Mouse (Mus musculus) liver, embryonic 15.5 days (tissue): ENCODE measurements around the gene Kif14. TPM values are rescaled to one million over a fixed set of nuclear protein-coding genes. Genes with fewer than 3 reads are reported as not detected.

Experiments
- ATAC-seq: fragments of 200-750 bp; cut with Nextera tagmentation; 2 replicates; pipeline ENCODE4 v1.8.0; 2017; ENCODE audit warnings: moderate number of reproducible peaks, mild to moderate bottlenecking, moderate library complexity; ENCODE audit not compliant: insufficient read depth
- H3K27ac ChIP-seq: fragments of 300-500 bp; sonication (generic); replicated peaks from 2 replicates; pipeline ENCODE4 v1.5.1; 2015; ENCODE audit warnings: mild to moderate bottlenecking, inconsistent platforms
- H3K27me3 ChIP-seq: fragments of 300-500 bp; sonication (generic); 2 replicates; pipeline ENCODE4 v1.6.1; 2015; ENCODE audit warnings: mild to moderate bottlenecking, inconsistent platforms
- H3K36me3 ChIP-seq: fragments of 300-500 bp; sonication (generic); replicated peaks from 2 replicates; pipeline ENCODE4 v1.6.1; 2015; ENCODE audit warnings: moderate library complexity, mild to moderate bottlenecking, inconsistent platforms
- H3K4me1 ChIP-seq: fragments of 300-500 bp; sonication (generic); replicated peaks from 2 replicates; pipeline ENCODE4 v1.6.1; 2015; ENCODE audit warnings: inconsistent platforms
- H3K4me2 ChIP-seq: fragments of 300-500 bp; sonication (generic); 2 replicates; pipeline ENCODE4 v1.6.1; 2015; ENCODE audit warnings: moderate library complexity, mild to moderate bottlenecking, inconsistent platforms
- H3K4me3 ChIP-seq: fragments of 300-500 bp; sonication (generic); replicated peaks from 2 replicates; pipeline ENCODE4 v1.5.1; 2015; ENCODE audit warnings: mild to moderate bottlenecking, inconsistent platforms
- H3K9ac ChIP-seq: fragments of 300-500 bp; sonication (generic); 2 replicates; pipeline ENCODE4 v1.6.1; 2015; ENCODE audit warnings: moderate library complexity, mild to moderate bottlenecking, inconsistent platforms
- H3K9me3 ChIP-seq: fragments of 300-500 bp; sonication (generic); replicated peaks from 2 replicates; pipeline ENCODE4 v1.6.1; 2016; ENCODE audit warnings: inconsistent platforms
- WGBS: fragments of 180-500 bp; shearing (Covaris S2); methylation state at CpG from one replicate; pipeline ENCODE4 v1.1.7; 2015; ENCODE audit warnings: mixed read lengths; ENCODE audit not compliant: insufficient replicate concordance; 5-methylcytosine and 5-hydroxymethylcytosine counted together
- polyA plus RNA-seq: library from polyadenylated mRNA; unstranded; fragments of >200 nt; fragmentation: Nextera tagmentation; extraction: Ambion mirVana; gene quantifications from 2 replicates; pipeline ENCODE4 v1.2.1, GENCODE M21; 2015

The Kif14 gene
- polyA plus RNA-seq, 1 experiment from 2014 or later, result 6.4 TPM

DNA sequence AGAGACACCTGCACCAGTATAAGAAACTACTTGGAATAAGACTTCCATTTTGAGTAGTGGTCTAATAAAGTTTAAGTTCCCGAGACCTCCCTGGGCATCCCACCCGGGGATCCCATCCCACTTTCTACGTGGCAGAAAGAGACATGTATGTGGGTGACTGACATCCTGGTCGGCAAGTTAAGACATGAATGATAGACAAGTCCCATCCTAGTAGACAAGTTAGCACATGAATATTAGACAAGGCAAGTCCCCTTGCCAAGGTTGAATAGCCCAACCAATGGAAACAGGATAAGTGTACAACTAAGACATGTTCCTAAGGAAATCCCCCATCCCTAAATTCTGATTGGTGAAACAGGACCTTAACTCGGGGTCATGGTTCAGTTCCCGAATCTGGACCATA lies 16.6 kb upstream of the Kif14 start:
- peaks cover 18% of the 10 kb centered on the region for H3K27me3 ChIP-seq
- H3K36me3 ChIP-seq, result no peaks in the 10 kb centered on the region
- no peak overlapping the region for H3K9ac ChIP-seq
- no peak for ATAC-seq
- H3K9me3 ChIP-seq, result no peaks in the 10 kb centered on the region
- no peak overlapping the region for H3K4me2 ChIP-seq
- 77% methylated on average over 6 of the region's 6 CpGs for WGBS
- peaks cover 19% of the 10 kb centered on the region for H3K4me1 ChIP-seq
- H3K27ac ChIP-seq, result no peak overlapping the region
- H3K4me3 ChIP-seq, result no peak overlapping the region

DNA sequence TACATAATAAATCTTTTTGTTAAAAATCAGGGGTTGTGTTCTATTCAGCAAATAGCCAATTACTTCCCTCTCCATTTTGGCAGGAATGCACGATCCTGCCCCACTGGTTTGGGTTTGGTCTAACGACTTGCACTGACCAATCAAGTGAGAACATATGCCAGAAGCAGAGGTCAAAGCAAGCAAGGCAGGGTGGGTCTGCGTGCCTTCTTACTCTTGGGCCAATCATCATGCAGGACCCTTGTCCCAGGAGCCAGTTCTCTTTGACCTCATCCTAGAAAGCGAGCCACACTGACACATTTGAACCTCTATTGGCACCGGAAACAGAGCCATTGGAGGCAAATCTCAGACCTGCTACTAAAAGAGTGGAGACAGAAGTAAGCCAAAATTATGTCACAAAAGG lies 15.9 kb upstream of the Kif14 start:
- no peak overlapping the region for H3K4me3 ChIP-seq
- H3K9me3 ChIP-seq, result no peaks in the 10 kb centered on the region
- H3K9ac ChIP-seq, result no peak overlapping the region
- no peak overlapping the region for H3K4me2 ChIP-seq
- no peaks in the 10 kb centered on the region for H3K36me3 ChIP-seq
- no peak for ATAC-seq
- H3K4me1 ChIP-seq, result peaks cover 13% of the 10 kb centered on the region
- H3K27ac ChIP-seq, result no peak overlapping the region
- 75% methylated on average over 5 of the region's 5 CpGs for WGBS
- H3K27me3 ChIP-seq, result peaks cover 22% of the 10 kb centered on the region

DNA sequence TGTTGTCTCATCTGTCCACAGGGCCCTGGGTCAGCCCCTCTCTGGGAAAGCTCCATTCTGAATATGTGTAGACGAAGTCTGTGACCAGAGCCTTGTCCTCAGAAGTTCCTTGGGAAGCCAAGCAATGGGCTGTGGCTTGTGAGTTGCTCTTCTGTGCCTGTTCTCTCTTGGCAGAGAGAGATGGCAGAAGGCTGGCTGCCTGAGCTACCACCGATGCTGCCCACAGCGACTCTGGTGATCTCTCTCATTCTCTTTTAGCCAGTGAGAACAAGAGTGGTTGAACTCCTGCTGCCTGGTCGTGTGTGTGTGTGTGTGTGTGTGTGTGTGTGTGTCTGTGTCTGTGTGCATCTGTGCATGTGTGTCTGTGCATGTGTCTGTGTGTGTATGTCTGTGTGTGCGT lies 13.7 kb upstream of the Kif14 start:
- Histone ChIP-seq H3K27me3 (peaks cover 36% of the 10 kb centered on the region), H3K36me3 (no peaks in the 10 kb centered on the region), H3K4me1 (no peaks in the 10 kb centered on the region), H3K9ac (no peak overlapping the region), H3K9me3 (no peaks in the 10 kb centered on the region), H3K27ac (no peak overlapping the region), H3K4me2 (no peak overlapping the region), H3K4me3 (no peak overlapping the region)
- ATAC-seq, result no peak
- 70% methylated on average over 5 of the region's 5 CpGs for WGBS

DNA sequence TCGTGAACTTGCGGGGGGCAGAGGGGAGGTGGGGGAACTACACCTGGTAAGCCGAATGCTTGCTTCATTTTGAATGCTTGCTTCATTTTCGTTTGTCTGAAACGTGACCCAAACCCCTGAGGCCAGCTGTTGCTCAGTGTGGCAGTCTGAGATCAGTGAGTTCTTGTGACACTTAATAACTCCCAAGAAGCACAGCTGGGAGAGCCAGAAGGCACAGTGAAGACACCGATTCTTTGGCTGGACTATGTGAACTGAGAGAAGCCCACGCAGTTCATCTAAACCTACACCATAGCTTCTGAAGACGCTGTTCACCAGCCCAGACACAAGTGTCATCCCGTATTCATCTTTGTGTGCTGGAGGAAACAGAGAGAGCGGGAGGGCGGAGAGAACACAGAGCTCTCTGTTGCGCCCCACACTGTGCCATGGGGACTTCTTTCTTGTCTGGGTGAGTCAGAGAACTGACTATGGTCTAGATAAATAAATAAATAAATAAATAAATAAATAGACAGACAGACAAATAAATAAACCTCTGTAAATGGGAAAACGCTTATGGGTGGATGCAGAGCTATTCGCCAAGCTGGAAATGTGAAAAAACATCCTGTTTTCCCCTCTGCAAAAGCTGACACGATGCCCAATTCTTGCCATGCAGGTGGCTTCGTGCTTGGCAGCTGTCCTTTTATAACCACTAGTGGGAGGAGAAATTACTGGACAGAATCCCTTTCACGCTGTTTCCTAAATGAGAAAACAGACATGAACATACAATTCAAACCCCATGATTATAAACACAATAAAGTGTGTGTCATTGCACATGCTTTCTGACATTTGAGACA lies 10.2 kb upstream of the Kif14 start:
- H3K4me1 ChIP-seq, result 0 out of 2 replicates have a peak, but pooled peaks cover 4% of the 10 kb centered on the region
- H3K4me3 ChIP-seq, result no peak overlapping the region
- H3K4me2 ChIP-seq, result no peak overlapping the region
- WGBS, result 72% methylated on average over 17 of the region's 17 CpGs
- H3K9ac ChIP-seq, result no peak overlapping the region
- H3K27me3 ChIP-seq, result peaks cover 36% of the 10 kb centered on the region
- ATAC-seq, result no peak
- no peaks in the 10 kb centered on the region for H3K36me3 ChIP-seq
- H3K9me3 ChIP-seq, result no peaks in the 10 kb centered on the region
- no peak overlapping the region for H3K27ac ChIP-seq

DNA sequence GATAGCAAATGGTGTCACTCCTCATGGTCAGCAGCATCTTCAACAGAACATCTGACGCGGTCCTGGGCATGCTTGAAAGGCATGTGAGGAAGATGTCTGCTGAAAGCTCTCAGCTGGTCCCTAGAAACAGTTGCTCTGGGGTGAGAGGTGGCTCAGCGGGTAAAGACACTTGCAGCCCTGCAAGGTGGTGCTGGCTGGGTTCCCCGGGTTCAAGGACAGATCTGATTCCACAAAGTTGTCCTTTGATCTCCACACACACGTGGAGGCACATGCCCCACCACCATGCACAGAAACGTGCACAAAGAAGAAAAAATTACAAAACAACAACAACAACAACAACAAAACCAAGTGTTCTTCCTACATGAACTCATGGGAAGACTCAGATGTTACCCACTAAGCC lies 9.4 kb upstream of the Kif14 start:
- no peak for ATAC-seq
- H3K36me3 ChIP-seq, result no peaks in the 10 kb centered on the region
- H3K9ac ChIP-seq, result 0 out of 2 replicates have a peak overlapping the region, but pooled peaks have one; percentile 0
- H3K4me1 ChIP-seq, result 0 out of 2 replicates have a peak, but pooled peaks cover 4% of the 10 kb centered on the region
- peaks cover 36% of the 10 kb centered on the region for H3K27me3 ChIP-seq
- WGBS, result 73% methylated on average over 6 of the region's 6 CpGs
- H3K9me3 ChIP-seq, result no peaks in the 10 kb centered on the region
- no peak overlapping the region for H3K4me3 ChIP-seq
- no peak overlapping the region for H3K4me2 ChIP-seq
- no peak overlapping the region for H3K27ac ChIP-seq

DNA sequence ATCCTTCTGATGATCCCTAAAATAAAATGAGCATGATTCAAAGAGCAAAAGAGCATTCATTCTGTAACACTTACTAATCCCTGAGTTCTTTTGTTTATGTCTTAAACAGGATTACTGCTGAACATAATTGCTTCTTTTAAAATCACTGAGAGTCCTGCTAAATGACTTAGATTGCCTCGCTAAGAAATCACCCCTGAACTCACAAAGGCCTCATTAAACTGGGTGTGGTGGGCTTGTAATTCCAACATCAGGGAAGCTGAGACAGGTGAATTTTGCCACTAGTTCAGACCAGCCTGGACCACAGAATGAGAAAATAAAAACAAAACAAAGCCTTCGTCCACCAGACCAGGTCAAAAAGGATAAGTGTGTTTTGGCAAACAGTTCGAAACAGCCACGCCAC lies 8.7 kb upstream of the Kif14 start:
- Histone ChIP-seq H3K36me3 (no peaks in the 10 kb centered on the region), H3K9ac (no peak overlapping the region), H3K4me1 (0 out of 2 replicates have a peak, but pooled peaks cover 4% of the 10 kb centered on the region), H3K27ac (no peak overlapping the region), H3K9me3 (no peaks in the 10 kb centered on the region), H3K4me3 (no peak overlapping the region), H3K27me3 (peaks cover 36% of the 10 kb centered on the region), H3K4me2 (no peak overlapping the region)
- 55% methylated on average over 4 of the region's 4 CpGs for whole genome bisulfite sequencing
- ATAC-seq, result no peak

DNA sequence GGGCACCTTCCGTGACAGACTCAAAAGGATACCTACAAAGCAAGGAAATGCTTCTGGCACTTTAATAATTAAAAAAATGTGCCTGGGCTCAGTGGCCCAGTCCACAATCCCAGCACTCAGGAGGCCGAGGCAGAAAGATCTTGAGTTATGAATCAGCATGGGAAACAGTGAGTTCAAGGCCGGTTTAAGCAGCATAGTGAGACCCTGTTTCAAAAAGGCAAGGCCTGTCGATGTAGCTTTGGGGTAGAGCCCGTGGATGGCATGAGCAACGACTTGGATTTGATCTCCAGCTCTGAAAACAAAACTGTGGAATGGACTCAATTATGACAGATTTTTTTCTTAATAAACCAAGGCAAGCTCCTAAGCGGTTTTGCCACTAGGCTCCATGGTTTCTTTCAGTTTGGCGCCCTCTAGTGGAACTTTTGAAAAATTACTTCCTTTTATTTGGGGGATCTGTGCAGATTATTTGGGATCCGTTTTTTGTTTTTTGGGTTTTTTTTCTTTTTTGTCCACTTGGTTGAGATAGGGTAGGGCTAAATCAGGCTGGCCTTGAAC lies 7.4 kb upstream of the Kif14 start:
- H3K27me3 ChIP-seq, result peaks cover 26% of the 10 kb centered on the region
- no peaks in the 10 kb centered on the region for H3K36me3 ChIP-seq
- 0 out of 2 replicates have a peak, but pooled peaks cover 4% of the 10 kb centered on the region for H3K4me1 ChIP-seq
- H3K9me3 ChIP-seq, result no peaks in the 10 kb centered on the region
- 24% methylated on average over 9 of the region's 9 CpGs for WGBS
- H3K9ac ChIP-seq, result no peak overlapping the region
- no peak overlapping the region for H3K4me3 ChIP-seq
- H3K27ac ChIP-seq, result no peak overlapping the region
- no peak for ATAC-seq
- no peak overlapping the region for H3K4me2 ChIP-seq

DNA sequence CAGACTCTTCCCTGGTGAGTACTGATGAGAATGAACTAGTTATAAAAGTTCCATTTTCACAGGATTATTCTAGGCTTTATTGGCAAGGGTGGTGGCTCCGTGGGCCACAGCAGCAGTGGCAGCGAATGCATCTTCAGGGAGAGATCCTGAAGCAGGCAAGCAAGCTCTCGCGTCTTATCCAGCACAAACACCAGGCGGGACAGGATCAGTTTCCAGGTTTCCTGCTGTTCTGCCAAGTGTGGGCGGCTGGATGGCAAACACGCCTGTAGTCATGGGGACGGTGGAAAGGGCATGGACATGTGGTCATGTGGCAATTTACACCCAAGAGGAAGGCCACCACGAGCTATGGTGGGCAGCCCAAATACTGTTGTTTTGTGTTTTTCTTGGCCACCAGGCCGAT lies 3.7 kb upstream of the Kif14 start:
- no peak for ATAC-seq
- H3K9ac ChIP-seq, result no peak overlapping the region
- no peaks in the 10 kb centered on the region for H3K9me3 ChIP-seq
- H3K36me3 ChIP-seq, result peaks cover 4% of the 10 kb centered on the region
- H3K4me1 ChIP-seq, result peaks cover 19% of the 10 kb centered on the region
- no peaks in the 10 kb centered on the region; the same call in 1 of the 2 replicates for H3K27me3 ChIP-seq
- H3K27ac ChIP-seq, result no peak overlapping the region
- 53% methylated on average over 10 of the region's 10 CpGs for WGBS
- H3K4me2 ChIP-seq, result no peak overlapping the region
- H3K4me3 ChIP-seq, result no peak overlapping the region

DNA sequence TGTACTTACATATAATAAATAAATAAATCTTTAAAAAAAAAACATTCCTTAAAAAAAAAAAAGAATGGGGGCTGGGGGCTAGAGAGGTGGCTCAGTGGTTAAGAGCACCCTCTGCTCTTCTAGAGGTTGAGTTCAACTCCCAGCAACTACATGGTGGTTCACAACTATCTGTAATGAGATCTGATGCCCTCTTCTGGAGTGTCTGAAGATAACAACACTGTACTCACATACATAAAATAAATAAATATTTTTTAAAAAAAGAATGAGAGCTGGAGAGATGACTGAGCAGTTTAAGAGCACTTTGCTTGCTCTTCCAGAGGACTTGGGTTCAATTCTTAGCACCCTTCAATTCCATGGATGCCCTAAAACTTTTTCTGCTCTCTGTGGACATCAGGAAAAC lies 975 bp upstream of the Kif14 start:
- Histone ChIP-seq H3K4me3 (no peak overlapping the region), H3K27ac (no peak overlapping the region), H3K4me2 (peak overlapping the region; percentile 95; the same call in 1 of the 2 replicates), H3K36me3 (peaks cover 31% of the 10 kb centered on the region), H3K27me3 (no peaks in the 10 kb centered on the region; the same call in 1 of the 2 replicates), H3K9ac (no peak overlapping the region), H3K9me3 (no peaks in the 10 kb centered on the region), H3K4me1 (peaks cover 42% of the 10 kb centered on the region)
- no peak for ATAC-seq

DNA sequence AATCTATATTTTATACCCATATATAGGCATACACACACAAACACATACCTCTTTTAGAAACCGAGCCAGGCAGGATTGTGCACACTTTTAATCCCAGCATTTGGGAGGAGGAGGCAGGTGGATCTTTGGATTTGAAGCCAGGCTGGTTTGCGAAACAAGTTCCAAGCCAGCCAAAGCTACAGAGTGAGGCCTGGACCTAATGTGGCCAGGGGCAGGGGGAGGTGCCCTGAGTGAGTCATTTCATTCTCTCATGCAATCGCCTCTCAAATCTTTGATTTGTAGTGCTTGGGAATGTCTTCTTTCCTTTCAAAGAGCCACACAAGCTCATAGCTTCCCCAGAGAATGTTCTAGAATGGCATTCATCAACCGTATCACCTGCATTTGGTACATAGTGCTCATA lies 3.3 kb downstream of the Kif14 start:
- H3K9ac ChIP-seq, result no peak overlapping the region
- no peaks in the 10 kb centered on the region for H3K9me3 ChIP-seq
- H3K4me1 ChIP-seq, result peaks cover 47% of the 10 kb centered on the region
- WGBS, result 85% methylated on average over 4 of the region's 4 CpGs
- no peak overlapping the region for H3K27ac ChIP-seq
- no peaks in the 10 kb centered on the region for H3K27me3 ChIP-seq
- H3K4me2 ChIP-seq, result peak overlapping the region; percentile 95
- H3K36me3 ChIP-seq, result peaks cover 72% of the 10 kb centered on the region
- no peak for ATAC-seq
- peak overlapping the region; percentile 10 for H3K4me3 ChIP-seq

DNA sequence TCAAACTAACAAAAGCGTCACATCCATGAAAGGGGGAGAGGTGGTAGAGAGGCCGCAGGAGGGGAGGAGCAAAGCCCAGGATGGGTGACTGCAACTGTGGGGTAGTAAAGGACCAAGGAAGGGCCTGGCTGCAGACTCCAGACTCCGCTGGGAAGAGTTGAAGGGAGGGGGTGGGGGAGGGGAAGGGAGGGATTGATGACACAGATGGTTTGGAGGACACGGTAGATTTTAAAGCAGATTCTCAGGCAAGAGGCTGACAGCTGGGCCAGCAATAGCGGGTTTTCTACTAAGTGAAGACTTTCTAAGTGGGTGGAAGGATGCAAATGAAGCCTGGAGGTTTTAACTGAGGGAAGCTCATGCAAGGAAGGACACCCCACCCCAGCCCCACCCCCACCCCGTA lies 4.3 kb downstream of the Kif14 start:
- WGBS, result 66% methylated on average over 6 of the region's 6 CpGs
- H3K36me3 ChIP-seq, result peaks cover 82% of the 10 kb centered on the region
- no peak overlapping the region for H3K27ac ChIP-seq
- H3K4me3 ChIP-seq, result no peak overlapping the region; the same call in 1 of the 2 replicates
- no peak for ATAC-seq
- no peaks in the 10 kb centered on the region for H3K27me3 ChIP-seq
- H3K9me3 ChIP-seq, result no peaks in the 10 kb centered on the region
- H3K4me1 ChIP-seq, result peaks cover 43% of the 10 kb centered on the region
- no peak overlapping the region for H3K9ac ChIP-seq
- peak overlapping the region; percentile 95 for H3K4me2 ChIP-seq
